Mouse (Mus musculus) left cerebral cortex, postnatal 14 days (tissue): ENCODE data around the gene Pccb. TPM values are rescaled to one million over a fixed set of nuclear protein-coding genes. Genes with fewer than 3 reads are reported as not detected.

Experiments used
- DNase-seq, 2 experiments: peaks; one replicate each; pipeline ENCODE4 v3.0.0; 2021 to 2022; ENCODE audit warnings: low spot score in 2 of 2, mixed read lengths in 1 of 2
- intact Hi-C: fragments of 180-260 bp; cut with DNase I; formaldehyde crosslinking; loops from one replicate; pipeline ENCODE4 v1.15.1; 2025
- total RNA-seq, 2 experiments: library from RNA; stranded (reverse); gene quantifications; 2 replicates each; pipeline ENCODE4 v1.2.3; 2021

The Pccb gene
- total RNA-seq, 2 experiments from 2014 or later = 46.1 to 50.8 TPM

DNA sequence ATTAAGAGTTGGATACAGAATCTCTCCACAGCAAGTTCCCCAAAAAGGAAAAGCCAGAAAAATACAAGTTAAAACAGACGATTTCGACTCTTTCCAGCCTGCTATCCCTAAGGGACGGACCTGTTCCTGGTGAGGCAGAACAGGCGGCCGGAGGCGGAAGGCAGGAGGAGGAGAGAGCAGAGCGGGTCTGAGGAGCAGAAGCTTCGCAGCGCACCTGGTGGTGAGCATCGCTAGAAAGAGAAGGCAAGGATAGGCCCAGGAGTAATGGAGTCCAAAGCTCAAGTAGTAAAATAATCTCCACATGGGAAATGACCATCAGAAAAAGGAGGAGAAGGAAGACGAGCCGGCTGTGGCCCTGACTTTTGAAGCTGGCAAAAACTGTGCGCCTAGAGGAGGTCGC, 18.6 kb upstream of the Pccb start:
- intact Hi-C loops = no loop called here
- no peak for DNase-seq

- intact Hi-C loops = no loop called here
- no peak for DNase-seq
These were observed 18.0 kb upstream of the Pccb start for GRCm38 (mm10) chr9:101052691-101053090.

GRCm38 (mm10) chr9:101052007-101052406, 17.3 kb upstream of the Pccb start:
- intact Hi-C loops = no loop called here
- no peak for DNase-seq

GRCm38 (mm10) chr9:101045710-101046338, 11.1 kb upstream of the Pccb start:
- DNase-seq = no peak
- intact Hi-C loops = no loop called here

- intact Hi-C loops = no loop called here
- DNase-seq = no peak
These were observed 7.6 kb upstream of the Pccb start for GRCm38 (mm10) chr9:101042249-101042648.

DNA sequence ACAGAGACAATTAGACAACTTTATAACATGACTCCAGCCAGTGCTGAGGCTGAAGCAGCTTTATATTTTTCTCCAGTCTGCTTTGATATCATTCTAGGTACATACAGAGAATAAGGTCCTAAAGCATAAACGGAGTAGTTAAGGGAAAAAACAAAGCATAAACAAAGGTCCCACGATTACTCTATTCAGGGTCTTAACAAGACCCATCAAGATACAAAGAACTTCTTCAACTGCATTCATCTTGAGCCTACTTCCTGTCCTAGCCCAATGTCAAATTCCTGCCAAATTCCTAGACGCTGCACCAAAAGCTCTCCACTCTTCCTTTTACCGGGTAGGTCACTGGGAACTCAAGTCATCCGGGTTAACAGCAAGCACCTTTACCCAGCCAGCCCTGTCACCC, 6.8 kb upstream of the Pccb start:
- DNase-seq = no peak
- intact Hi-C loops = no loop called here

DNA sequence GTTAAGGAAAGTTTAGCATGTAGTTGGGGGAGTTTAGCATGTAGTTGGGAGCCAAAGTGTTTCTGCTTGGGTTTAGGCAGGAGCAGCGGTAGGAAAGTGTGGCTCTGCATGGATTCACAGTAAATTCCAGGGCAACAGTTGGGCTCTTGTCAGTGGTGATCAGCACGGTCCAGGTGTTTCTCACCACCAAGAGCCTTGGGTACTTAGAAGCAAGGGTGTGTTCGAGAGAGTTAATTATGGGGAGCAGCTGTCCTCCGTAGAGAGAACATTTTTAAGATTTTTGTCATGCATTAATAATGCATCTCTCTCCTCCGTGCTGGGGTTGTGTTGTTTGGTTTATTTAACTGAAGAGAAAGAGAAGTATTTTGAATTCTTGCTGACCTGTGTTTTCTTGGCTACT, 3.9 kb upstream of the Pccb start:
- intact Hi-C loops = no loop called here
- DNase-seq = no peak

DNA sequence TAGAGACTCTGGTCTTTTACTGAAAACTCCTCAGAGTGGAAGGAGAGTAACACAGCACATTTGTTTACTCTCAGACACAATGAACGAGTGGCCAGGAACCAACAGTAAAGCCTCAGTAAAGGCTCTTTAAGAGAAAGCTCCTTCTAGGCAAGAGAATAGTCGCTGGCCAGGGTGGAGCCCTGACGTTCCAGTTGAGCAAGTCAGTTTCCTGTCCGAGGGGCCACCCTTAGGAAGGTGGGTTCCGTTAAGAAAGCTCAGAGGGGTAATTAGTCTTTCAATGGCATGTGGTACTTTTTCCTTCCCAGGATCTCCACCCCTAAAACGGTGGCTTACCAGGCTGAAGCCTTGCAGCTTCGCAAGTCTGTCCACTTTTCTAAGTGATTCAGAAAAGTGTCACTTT, 2.7 kb upstream of the Pccb start:
- intact Hi-C loops = no loop called here
- no peak for DNase-seq

- intact Hi-C loops = no loop called here
- DNase-seq = no peak
These were observed 2.2 kb upstream of the Pccb start for GRCm38 (mm10) chr9:101036876-101037275.

DNA sequence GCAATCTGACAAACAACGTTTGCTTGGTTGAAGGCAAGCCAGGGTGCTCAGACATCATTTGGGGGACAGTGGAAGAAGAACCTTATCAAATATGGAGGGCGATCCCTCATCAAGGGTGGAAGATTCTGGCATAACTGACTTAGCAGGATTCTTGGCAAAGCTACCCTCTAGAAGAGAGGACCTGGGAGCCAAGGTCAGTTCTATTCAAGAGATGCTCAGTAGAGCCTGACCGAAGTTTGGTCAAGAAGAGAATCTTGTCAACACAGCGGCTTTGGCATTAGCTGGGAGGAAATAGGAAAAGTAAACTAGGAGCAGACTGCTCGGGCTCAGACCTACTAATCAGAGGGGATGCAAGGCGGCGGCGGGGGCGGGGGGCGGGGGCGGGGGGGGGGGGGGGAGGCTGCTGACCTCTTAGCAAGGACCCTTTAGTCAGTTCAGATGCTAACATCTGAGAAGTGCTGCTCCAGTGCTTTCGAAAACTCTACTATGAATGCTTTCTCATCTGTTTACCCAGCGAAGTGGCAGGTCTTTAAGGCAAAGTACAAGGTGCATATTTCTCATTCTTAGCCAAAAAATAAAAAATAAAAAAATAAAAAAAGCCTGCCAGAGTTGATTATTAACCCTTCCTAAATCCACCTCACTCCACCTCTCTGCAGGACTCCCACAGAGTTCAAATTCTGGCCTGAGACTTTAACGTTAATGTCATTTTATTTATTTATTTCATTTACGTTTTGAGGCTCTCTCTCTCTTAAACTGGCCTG, 1.3 kb upstream of the Pccb start:
- intact Hi-C loops = no loop called here

GRCm38 (mm10) chr9:101033761-101034447, 794 bp downstream of the Pccb start:
- intact Hi-C loops = loop anchor here (1.0 kb wide), 1 partner anchor 40 kb away; the partner anchor contains the start of gene Msl2
- no peak for DNase-seq

More for the DNA sequence above, 1.3 kb upstream of the Pccb start:
- no peak for DNase-seq

- intact Hi-C loops = no loop called here
- DNase-seq = no peak
These were observed 15.9 kb downstream of the Pccb start for GRCm38 (mm10) chr9:101018768-101019167.

- no peak for DNase-seq
- intact Hi-C loops = no loop called here
These were observed 16.8 kb downstream of the Pccb start for GRCm38 (mm10) chr9:101017734-101018516.

DNA sequence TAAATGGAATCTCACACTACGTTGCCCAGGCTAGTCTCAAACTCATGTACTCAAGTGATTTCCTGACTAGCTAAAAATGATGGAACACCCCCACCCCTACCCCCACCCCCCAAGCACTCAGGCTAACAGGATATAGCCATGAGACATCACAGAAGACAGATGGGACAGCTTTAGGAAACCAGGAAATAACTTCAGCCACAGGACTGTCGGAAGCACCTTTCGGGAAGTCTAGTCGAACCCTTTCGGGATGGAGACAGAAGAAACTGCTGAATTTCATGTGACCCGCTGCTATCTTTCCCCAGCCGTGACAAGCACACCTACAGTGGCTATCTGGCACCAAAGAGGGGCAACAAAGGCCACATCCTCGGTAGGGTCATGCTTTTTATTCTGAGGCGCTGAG, 19.4 kb downstream of the Pccb start:
- no peak for DNase-seq
- intact Hi-C loops = no loop called here

- no peak for DNase-seq
- intact Hi-C loops = no loop called here
These were observed 22.3 kb downstream of the Pccb start for GRCm38 (mm10) chr9:101012433-101012832.

- intact Hi-C loops = no loop called here
- DNase-seq = no peak
These were observed 28.8 kb downstream of the Pccb start for GRCm38 (mm10) chr9:101005866-101006265.

- DNase-seq = no peak
- intact Hi-C loops = no loop called here
These were observed 31.4 kb downstream of the Pccb start for GRCm38 (mm10) chr9:101003302-101003701.

GRCm38 (mm10) chr9:101002841-101003240, 31.9 kb downstream of the Pccb start:
- no peak for DNase-seq
- intact Hi-C loops = no loop called here

DNA sequence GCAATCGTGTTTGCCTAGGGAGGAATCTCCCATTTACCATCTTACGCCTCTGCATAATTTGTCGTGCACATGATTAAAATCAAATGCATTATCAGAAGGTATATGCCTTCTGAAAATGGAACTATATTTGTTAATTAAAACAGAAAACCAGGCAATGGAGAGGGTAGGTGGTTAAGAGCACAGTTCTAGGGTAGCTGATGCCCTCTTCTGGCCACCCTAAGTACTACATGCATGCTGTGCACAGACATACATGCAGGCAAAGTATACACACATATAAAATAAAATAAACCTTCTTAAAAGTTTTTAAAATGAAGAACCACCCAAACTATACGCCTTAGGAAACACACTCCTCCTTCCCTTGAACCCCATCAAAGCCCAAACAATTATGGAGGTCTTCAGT, 32.6 kb downstream of the Pccb start:
- intact Hi-C loops = no loop called here
- DNase-seq = peak; percentile 10 to 12

DNA sequence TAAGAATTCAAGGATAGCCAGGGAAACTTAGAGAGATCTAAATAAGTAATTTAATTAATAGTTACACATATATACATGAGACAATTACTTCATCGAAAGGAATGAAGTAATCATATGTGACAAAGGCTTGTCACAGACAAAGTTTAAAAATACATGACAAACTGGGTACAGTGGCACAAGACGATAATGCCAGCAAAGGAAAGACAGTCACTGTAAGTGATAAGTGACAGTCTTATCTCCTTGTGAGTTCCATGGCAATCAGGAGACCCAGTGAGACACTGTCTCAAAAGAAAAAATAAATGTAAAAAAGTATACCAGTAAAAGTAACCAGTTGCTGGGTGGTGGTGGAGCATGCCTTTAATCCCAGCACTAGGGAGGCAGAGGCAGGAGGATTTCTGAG, 37.6 kb downstream of the Pccb start:
- DNase-seq = no peak
- intact Hi-C loops = no loop called here
